In the genomic region with DNA sequence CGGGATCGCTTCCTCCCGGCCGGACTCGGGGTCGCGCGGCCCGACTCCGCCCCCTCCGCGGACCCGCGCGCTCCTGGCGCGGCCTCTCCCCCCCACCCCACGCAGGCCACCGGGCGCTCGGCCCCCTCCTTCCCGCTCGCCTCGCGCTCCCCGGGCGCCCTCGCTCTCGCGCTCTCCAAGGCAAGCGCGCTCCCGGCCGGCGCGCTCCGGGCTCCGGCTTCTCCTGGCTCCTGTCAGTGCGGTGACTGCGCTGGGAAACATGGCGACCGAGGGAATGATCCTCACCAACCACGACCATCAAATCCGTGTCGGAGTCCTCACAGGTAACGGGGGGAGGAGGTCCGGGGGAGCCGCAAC, we compare ENCODE assay signal across 8 mouse cellular contexts. TPM values are rescaled to one million over a fixed set of nuclear protein-coding genes. Genes with fewer than 3 reads are reported as not detected.
DNase-seq lines count a peak whose midpoint lies in the region; ATAC-seq and TF ChIP-seq lines count a peak whose summit lies in the region.

No protein-coding gene starts in this region.

- DNase-seq in neural tube, embryonic 11.5 days (ENCODE audit: low spot score): peak; percentile 95
- no peak for DNase-seq in neural tube, embryonic 10.5 days (ENCODE audit: extremely low spot score, low spot score)
- peak; percentile 86 for DNase-seq in cerebellum, adult 8-10 months
- DNase-seq in frontal cortex, postnatal 10 days (ENCODE audit: low spot score in 2 of 2): peak; percentile 78 to 87
- DNase-seq in hindbrain, postnatal 0 days (ENCODE audit: low spot score): peak; percentile 96
- peak; percentile 78 for DNase-seq in left cerebral cortex, adult 8-10 months (ENCODE audit: low spot score in 2 of 2)
- DNase-seq in lung, postnatal 4 days: peak; percentile 89 to 95
- peak; percentile 79 to 80 for DNase-seq in right cerebral cortex, postnatal 36 days (ENCODE audit: low spot score in 2 of 2)

- peak overlapping the region; percentile 87 for H3K9ac ChIP-seq in neural tube, embryonic 11.5 days (ENCODE audit: low read length)
- peak overlapping the region; percentile 95 for H3K9ac ChIP-seq in hindbrain, postnatal 0 days (replicated peaks; ENCODE audit: low read length)

- ATAC-seq in neural tube, embryonic 11.5 days (ENCODE audit: insufficient read depth, low FRiP score, low TSS enrichment): peak; percentile 81
- peak; percentile 92 for ATAC-seq in hindbrain, postnatal 0 days

- no peaks in the 10 kb centered on the region for H3K27me3 ChIP-seq in neural tube, embryonic 11.5 days (ENCODE audit: control insufficient read depth, insufficient read depth, low read length)
- H3K27me3 ChIP-seq in hindbrain, postnatal 0 days (ENCODE audit: insufficient read depth, low read length): no peaks in the 10 kb centered on the region

- H3K4me1 ChIP-seq in neural tube, embryonic 11.5 days (ENCODE audit: control insufficient read depth, insufficient read depth, low read length): no peaks in the 10 kb centered on the region; the same call in 1 of the 2 replicates
- no peaks in the 10 kb centered on the region for H3K4me1 ChIP-seq in hindbrain, postnatal 0 days (ENCODE audit: insufficient read depth, low read length)

- peak overlapping the region; percentile 95 for H3K27ac ChIP-seq in neural tube, embryonic 11.5 days (ENCODE audit: low read depth, low read length)
- H3K27ac ChIP-seq in hindbrain, postnatal 0 days: peak overlapping the region; percentile 98

- peak overlapping the region; percentile 76 for H3K4me2 ChIP-seq in neural tube, embryonic 11.5 days (ENCODE audit: low read depth)
- peak overlapping the region; percentile 72 for H3K4me2 ChIP-seq in hindbrain, postnatal 0 days (ENCODE audit: low read depth, low read length)

- H3K4me3 ChIP-seq in neural tube, embryonic 11.5 days (ENCODE audit: low read depth, low read length): peak overlapping the region; percentile 83
- peak overlapping the region; percentile 77 for H3K4me3 ChIP-seq in hindbrain, postnatal 0 days (ENCODE audit: low read length)

- no peaks in the 10 kb centered on the region for H3K36me3 ChIP-seq in neural tube, embryonic 11.5 days (ENCODE audit: control insufficient read depth, insufficient read depth, low read length)
- H3K36me3 ChIP-seq in hindbrain, postnatal 0 days (ENCODE audit: insufficient read depth, low read length): no peaks in the 10 kb centered on the region

- TF ChIP-seq CTCF in hindbrain, postnatal 0 days (IDR thresholded peaks at IDR 0.05; ENCODE audit: low read depth): no peak

- no peaks in the 10 kb centered on the region for H3K9me3 ChIP-seq in neural tube, embryonic 11.5 days (ENCODE audit: control insufficient read depth, low read length)
- no peaks in the 10 kb centered on the region for H3K9me3 ChIP-seq in hindbrain, postnatal 0 days (ENCODE audit: low read length)

- WGBS in neural tube, embryonic 11.5 days: under 1% methylated on average over 34 of the region's 48 CpGs
- WGBS in hindbrain, postnatal 0 days: under 1% methylated on average over 44 of the region's 48 CpGs

RNA-seq across cellular contexts. Expression of a gene that starts 0.3 kb away (rescaled TPM):
- 21.3 and 23.7 TPM in 2 replicates for polyA plus RNA-seq in neural tube, embryonic 11.5 days (2014; fragmentation: Nextera tagmentation; extraction: Ambion mirVana)
- total RNA-seq in hindbrain, postnatal 0 days (2014; rRNA removed): 66.4 and 68.8 TPM in 2 replicates
- 55.4 and 56.6 TPM in 2 replicates for polyA plus RNA-seq in hindbrain, postnatal 0 days (2015; fragmentation: Nextera tagmentation; extraction: Ambion mirVana)
- 10 to 100 TPM; 60.9 to 66.9 (median 63.5) TPM for total RNA-seq in left cerebral cortex, adult 8-10 months (2022)

RNA-seq across cellular contexts. Expression of a gene that starts 32.5 kb away (rescaled TPM):
- not detected in 2 replicates for polyA plus RNA-seq in neural tube, embryonic 11.5 days (2014; fragmentation: Nextera tagmentation; extraction: Ambion mirVana)
- total RNA-seq in hindbrain, postnatal 0 days (2014; rRNA removed): not detected in 2 replicates
- polyA plus RNA-seq in hindbrain, postnatal 0 days (2015; fragmentation: Nextera tagmentation; extraction: Ambion mirVana): not detected in 2 replicates
- not detected for total RNA-seq in left cerebral cortex, adult 8-10 months (2022)
